Mouse (Mus musculus) hindbrain, embryonic 14.5 days (tissue): ENCODE data around the gene Mbd4. TPM values are rescaled to one million over a fixed set of nuclear protein-coding genes. Genes with fewer than 3 reads are reported as not detected.
A peak's percentile ranks its signal among the peaks of the same experiment; 100 is the strongest.

ENCODE experiments used
- ATAC-seq: fragments of 200-750 bp; cut with Nextera tagmentation; 2 replicates; pipeline ENCODE4 v1.8.0; 2017; ENCODE audit warnings: moderate number of reproducible peaks, mild to moderate bottlenecking, moderate TSS enrichment, moderate library complexity; ENCODE audit not compliant: low FRiP score
- DNase-seq: peaks from one replicate; pipeline ENCODE4 v3.0.0-alpha.2; 2015; ENCODE audit warnings: low spot score
- H3K27ac ChIP-seq: fragments of 300-500 bp; sonication (generic); 2 replicates; pipeline ENCODE4 v1.5.1; 2014; ENCODE audit warnings: mild to moderate bottlenecking, moderate library complexity
- H3K27me3 ChIP-seq: fragments of 300-500 bp; sonication (generic); 2 replicates; pipeline ENCODE4 v1.6.1; 2014; ENCODE audit warnings: mild to moderate bottlenecking, low read length, mixed read lengths; ENCODE audit not compliant: control insufficient read depth, insufficient read depth
- H3K36me3 ChIP-seq: fragments of 300-500 bp; sonication (generic); replicated peaks from 2 replicates; pipeline ENCODE4 v1.6.1; 2014; ENCODE audit not compliant: control insufficient read depth, insufficient read depth
- H3K4me1 ChIP-seq: fragments of 300-500 bp; sonication (generic); replicated peaks from 2 replicates; pipeline ENCODE4 v1.6.1; 2014; ENCODE audit warnings: antibody characterized with exemption, low read length, mixed read lengths; ENCODE audit not compliant: control insufficient read depth, insufficient read depth
- H3K4me2 ChIP-seq: fragments of 300-500 bp; sonication (generic); replicated peaks from 2 replicates; pipeline ENCODE4 v1.6.1; 2014; ENCODE audit warnings: mild to moderate bottlenecking, moderate library complexity
- H3K4me3 ChIP-seq: fragments of 300-500 bp; sonication (generic); replicated peaks from 2 replicates; pipeline ENCODE4 v1.5.1; 2014; ENCODE audit warnings: mild to moderate bottlenecking, low read length
- H3K9ac ChIP-seq: fragments of 300-500 bp; sonication (generic); 2 replicates; pipeline ENCODE4 v1.6.1; 2014
- H3K9me3 ChIP-seq: fragments of 300-500 bp; sonication (generic); 2 replicates; pipeline ENCODE4 v1.6.1; 2016; ENCODE audit warnings: low read length; ENCODE audit not compliant: control insufficient read depth
- WGBS: fragments of 180-500 bp; shearing (Covaris S2); extraction: QIAGEN DNeasy Blood & Tissue Kit; methylation state at CpG from one replicate; pipeline ENCODE4 v1.1.7; 2014; 5-methylcytosine and 5-hydroxymethylcytosine counted together
- polyA plus RNA-seq: library from polyadenylated mRNA; unstranded; fragments of >200 nt; fragmentation: Nextera tagmentation; extraction: Ambion mirVana; gene quantifications from 2 replicates; pipeline ENCODE4 v1.2.1, GENCODE M21; 2014

The Mbd4 gene
- polyA plus RNA-seq: 7.1 and 8.4 TPM in 2 replicates

DNA sequence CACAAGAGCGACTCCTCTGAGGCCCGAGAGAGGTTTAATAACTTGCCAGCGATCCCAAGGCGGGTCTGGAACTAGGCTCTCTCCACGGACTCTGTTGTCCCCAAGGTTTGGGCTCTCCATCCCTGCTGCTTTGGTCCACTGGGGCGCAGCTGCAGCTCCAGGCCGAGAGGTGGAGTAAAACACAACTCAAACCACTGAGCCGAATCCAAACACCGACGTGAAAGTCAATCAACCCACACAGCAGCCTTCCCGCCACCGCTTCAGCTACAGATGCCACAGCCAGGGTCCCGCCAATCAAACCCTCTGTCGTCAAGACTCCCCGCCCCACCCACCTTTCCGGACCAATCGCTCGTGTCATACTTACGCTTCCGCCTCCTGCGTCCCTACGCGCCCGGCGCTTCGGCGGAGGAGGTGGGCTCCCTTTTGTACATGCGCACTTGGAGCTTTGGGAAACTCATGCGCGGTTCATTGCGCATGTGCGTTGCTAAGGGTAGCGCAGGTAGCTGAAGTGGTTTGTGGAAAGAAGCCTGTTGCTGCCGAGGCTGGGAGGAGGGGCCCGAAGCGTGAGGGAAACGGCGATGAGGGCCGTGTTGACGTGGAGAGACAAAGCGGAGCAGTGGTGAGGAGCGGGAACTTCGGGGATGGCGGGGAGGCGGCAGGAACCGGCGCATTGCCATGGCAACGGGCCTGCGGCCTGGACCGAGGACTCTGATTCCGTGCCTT lies at the start of gene Mbd4, which contains the start of gene Ift122:
Mbd4 (minus strand) TSS at position 281 of the 723 bp plus-strand sequence.
Ift122 (plus strand) TSS at position 380 of the 723 bp plus-strand sequence.
- H3K9me3 ChIP-seq: no peaks in the 10 kb centered on the region
- DNase-seq (peak; percentile 99), ATAC-seq (peak; percentile 99)
- H3K36me3 ChIP-seq: peaks cover 10% of the 10 kb centered on the region
- peak within 1 kb of the TSS; percentile 55 for H3K4me2 ChIP-seq
- H3K4me3 ChIP-seq: peak within 1 kb of the TSS; percentile 48
- H3K9ac ChIP-seq: peak within 1 kb of the TSS; percentile 46
- H3K27me3 ChIP-seq: no peaks in the 10 kb centered on the region
- WGBS: under 1% methylated on average over 51 of the region's 51 CpGs
- H3K27ac ChIP-seq: peak within 1 kb of the TSS; percentile 81
- H3K4me1 ChIP-seq: peaks cover 13% of the 10 kb centered on the region

DNA sequence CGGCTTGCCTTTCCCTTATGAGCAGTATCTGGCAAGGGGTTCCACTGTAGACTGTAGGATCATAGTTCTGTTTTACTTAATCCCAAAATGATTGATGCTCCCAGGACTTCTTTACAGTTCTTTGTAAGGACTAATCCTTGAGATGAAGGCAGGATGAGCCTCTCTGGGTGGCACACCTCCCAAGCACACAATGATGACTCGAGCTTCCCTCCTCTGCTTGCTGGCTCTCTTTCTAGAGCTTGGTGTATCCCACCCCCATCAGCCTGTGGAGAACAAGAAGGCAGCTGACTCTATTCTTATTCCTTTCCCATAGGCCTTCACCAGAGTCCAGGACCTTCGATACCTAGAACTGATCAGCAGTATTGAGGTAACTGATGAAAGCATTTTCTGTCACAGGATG lies 49.4 kb upstream of the Mbd4 start:
- no peak overlapping the region for H3K27ac ChIP-seq
- peaks cover 31% of the 10 kb centered on the region for H3K36me3 ChIP-seq
- H3K4me2 ChIP-seq: no peak overlapping the region
- peaks cover 4% of the 10 kb centered on the region; the same call in 1 of the 2 replicates for H3K4me1 ChIP-seq
- WGBS: 90% methylated on average over 3 of the region's 3 CpGs
- H3K9me3 ChIP-seq: no peaks in the 10 kb centered on the region
- no peak overlapping the region for H3K9ac ChIP-seq
- no peaks in the 10 kb centered on the region for H3K27me3 ChIP-seq
- no peak overlapping the region for H3K4me3 ChIP-seq
- DNase-seq: no peak
- ATAC-seq: no peak

DNA sequence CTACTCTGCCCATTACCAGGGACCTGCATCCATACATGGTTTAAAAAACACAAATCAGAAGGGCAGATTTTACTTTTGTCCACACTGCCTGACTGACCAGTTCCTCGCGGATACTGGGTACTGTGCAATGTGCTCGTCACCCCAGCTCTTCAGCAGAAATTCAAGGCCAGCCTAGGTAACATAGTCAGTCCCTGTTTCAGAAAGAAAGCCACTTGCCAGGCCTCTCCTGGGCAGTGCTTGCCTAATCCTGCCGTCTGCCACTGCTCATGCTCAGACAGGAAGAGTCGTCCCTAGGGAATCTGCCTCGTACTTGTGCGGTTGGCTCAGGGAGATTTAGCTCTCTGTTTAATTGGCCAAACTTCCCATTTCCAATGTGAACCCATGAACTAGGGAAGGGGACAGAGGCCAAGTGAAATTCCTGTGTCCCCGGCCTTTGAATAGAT lies 48.3 kb upstream of the Mbd4 start:
- peaks cover 4% of the 10 kb centered on the region; the same call in 1 of the 2 replicates for H3K4me1 ChIP-seq
- H3K4me2 ChIP-seq: no peak overlapping the region
- H3K4me3 ChIP-seq: no peak overlapping the region
- no peak overlapping the region for H3K9ac ChIP-seq
- H3K9me3 ChIP-seq: no peaks in the 10 kb centered on the region
- peaks cover 24% of the 10 kb centered on the region for H3K36me3 ChIP-seq
- H3K27ac ChIP-seq: no peak overlapping the region
- no peak for DNase-seq
- H3K27me3 ChIP-seq: no peaks in the 10 kb centered on the region
- ATAC-seq: no peak; the same call in 1 of the 2 replicates
- 77% methylated on average over 8 of the region's 8 CpGs for WGBS

GRCm38 (mm10) chr6:115901062-115901461 lies 47.9 kb upstream of the Mbd4 start:
- Histone ChIP-seq H3K27ac (no peak overlapping the region), H3K27me3 (no peaks in the 10 kb centered on the region), H3K9ac (no peak overlapping the region), H3K9me3 (no peaks in the 10 kb centered on the region), H3K4me2 (no peak overlapping the region), H3K4me3 (no peak overlapping the region), H3K4me1 (peaks cover 4% of the 10 kb centered on the region; the same call in 1 of the 2 replicates), H3K36me3 (peaks cover 25% of the 10 kb centered on the region)
- peak; percentile 64; the same call in 1 of the 2 replicates for ATAC-seq
- peak; percentile 77 for DNase-seq
- 35% methylated on average over 3 of the region's 3 CpGs for WGBS

- no peak for DNase-seq
- Histone ChIP-seq H3K9ac (no peak overlapping the region), H3K4me3 (no peak overlapping the region), H3K27ac (no peak overlapping the region), H3K4me2 (no peak overlapping the region), H3K4me1 (peaks cover 4% of the 10 kb centered on the region; the same call in 1 of the 2 replicates), H3K36me3 (peaks cover 30% of the 10 kb centered on the region), H3K9me3 (no peaks in the 10 kb centered on the region), H3K27me3 (no peaks in the 10 kb centered on the region)
- ATAC-seq: no peak
- 85% methylated on average over 7 of the region's 7 CpGs for WGBS
These were observed 44.9 kb upstream of the Mbd4 start for GRCm38 (mm10) chr6:115897926-115898520.

- H3K27me3 ChIP-seq: no peaks in the 10 kb centered on the region
- H3K36me3 ChIP-seq: peaks cover 31% of the 10 kb centered on the region
- ATAC-seq: no peak
- no peak overlapping the region for H3K4me2 ChIP-seq
- DNase-seq: no peak
- H3K9me3 ChIP-seq: no peaks in the 10 kb centered on the region
- H3K4me3 ChIP-seq: no peak overlapping the region
- peaks cover 5% of the 10 kb centered on the region for H3K4me1 ChIP-seq
- no peak overlapping the region for H3K27ac ChIP-seq
- 84% methylated on average over 4 of the region's 4 CpGs for WGBS
- H3K9ac ChIP-seq: no peak overlapping the region
These were observed 43.9 kb upstream of the Mbd4 start for GRCm38 (mm10) chr6:115897117-115897516.

GRCm38 (mm10) chr6:115896346-115896745 lies 43.2 kb upstream of the Mbd4 start:
- no peak overlapping the region for H3K9ac ChIP-seq
- no peak overlapping the region for H3K4me2 ChIP-seq
- DNase-seq: no peak
- H3K27me3 ChIP-seq: no peaks in the 10 kb centered on the region
- no peak overlapping the region for H3K4me3 ChIP-seq
- H3K27ac ChIP-seq: no peak overlapping the region
- 41% methylated on average over 1 of the region's 1 CpGs for WGBS
- peaks cover 31% of the 10 kb centered on the region for H3K36me3 ChIP-seq
- peaks cover 11% of the 10 kb centered on the region for H3K4me1 ChIP-seq
- ATAC-seq: no peak
- no peaks in the 10 kb centered on the region for H3K9me3 ChIP-seq

- no peaks in the 10 kb centered on the region for H3K9me3 ChIP-seq
- WGBS: 53% methylated on average over 3 of the region's 3 CpGs
- no peaks in the 10 kb centered on the region for H3K27me3 ChIP-seq
- H3K27ac ChIP-seq: no peak overlapping the region
- ATAC-seq (no peak), DNase-seq (no peak)
- peaks cover 18% of the 10 kb centered on the region for H3K4me1 ChIP-seq
- H3K36me3 ChIP-seq: peaks cover 44% of the 10 kb centered on the region
- no peak overlapping the region for H3K4me3 ChIP-seq
- no peak overlapping the region for H3K4me2 ChIP-seq
- no peak overlapping the region for H3K9ac ChIP-seq
These were observed 39.2 kb upstream of the Mbd4 start for GRCm38 (mm10) chr6:115892363-115892762.

DNA sequence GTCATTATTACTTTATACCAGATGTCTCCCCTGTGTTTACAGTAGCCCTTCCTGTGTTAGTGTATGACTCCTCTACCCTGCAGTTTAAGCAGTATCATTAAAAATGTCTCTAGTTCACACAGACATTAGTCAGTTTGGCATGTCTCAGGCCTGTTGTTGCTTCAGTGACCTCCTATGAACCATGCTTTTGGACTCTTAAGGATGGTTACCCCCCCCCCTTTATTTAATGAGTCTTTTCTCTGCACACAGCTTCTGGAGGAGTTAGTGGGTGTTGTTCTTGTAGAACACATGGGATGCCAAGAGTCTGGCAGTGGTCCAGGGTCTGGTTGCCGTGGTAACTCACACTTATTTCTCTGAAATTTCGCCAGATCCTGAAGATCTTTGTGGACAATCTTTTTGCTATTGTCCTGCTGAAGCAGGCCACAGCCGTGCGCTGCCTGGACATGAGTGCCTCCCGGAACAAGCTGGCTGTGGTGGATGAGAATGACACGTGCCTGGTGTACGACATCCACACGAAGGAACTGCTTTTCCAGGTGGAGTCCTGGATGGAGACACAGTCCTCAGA lies 38.4 kb upstream of the Mbd4 start:
- peaks cover 52% of the 10 kb centered on the region for H3K36me3 ChIP-seq
- peak; percentile 55 for ATAC-seq
- DNase-seq: peak; percentile 69

More for the DNA sequence above, 38.4 kb upstream of the Mbd4 start:
- Histone ChIP-seq H3K4me1 (peaks cover 18% of the 10 kb centered on the region), H3K4me2 (no peak overlapping the region), H3K27me3 (no peaks in the 10 kb centered on the region), H3K9ac (no peak overlapping the region), H3K4me3 (no peak overlapping the region), H3K27ac (no peak overlapping the region; the same call in 1 of the 2 replicates), H3K9me3 (no peaks in the 10 kb centered on the region)
- WGBS: 37% methylated on average over 8 of the region's 8 CpGs
